Mouse (Mus musculus) heart, adult 2 months (tissue): ENCODE measurements around the gene Mocs1.

Experiments
- CTCF ChIP-seq: fragments of 200-600 bp; IDR thresholded peaks from 2 replicates; pipeline ENCODE4 v1.8.1; 2022; ENCODE audit warnings: antibody characterized with exemption, mild to moderate bottlenecking, moderate library complexity
- EP300 ChIP-seq: fragments of 200-500 bp; IDR thresholded peaks from 2 replicates; pipeline ENCODE4 v1.6.1; 2011; ENCODE audit warnings: low read depth, low read length, control low read depth; ENCODE audit not compliant: insufficient read depth
- POLR2A ChIP-seq: fragments of 200-500 bp; IDR thresholded peaks from 2 replicates; pipeline ENCODE4 v1.6.1; 2011; ENCODE audit warnings: mild to moderate bottlenecking, low read depth, low read length, control low read depth; ENCODE audit not compliant: insufficient read depth

- TF ChIP-seq CTCF (no peak), EP300 (no peak), POLR2A (no peak)
Measured at GRCm38 (mm10) chr17:49419813-49420212, 8.3 kb upstream of the Mocs1 start.
